Mouse (Mus musculus) gastrocnemius, postnatal 10 days (tissue): ENCODE results near the gene Fam129c. TPM values are rescaled to one million over a fixed set of nuclear protein-coding genes. Genes with fewer than 3 reads are reported as not detected.

Source experiments
- DNase-seq: peaks from one replicate; pipeline ENCODE4 v3.0.0; 2021; ENCODE audit warnings: mixed read lengths
- long read RNA-seq, 2 experiments: library from polyadenylated mRNA; stranded (forward); transcript quantifications; one replicate each; pipeline ENCODE4 v2.0.0; 2021
- total RNA-seq, 2 experiments: library from RNA; stranded (reverse); gene quantifications; 2 replicates each; pipeline ENCODE4 v1.2.3; 2021

Gene Fam129c
- 1 to 10 TPM in 1 of 2 experiments, under 1 TPM in 1; 0.40 to 3.3 TPM for total RNA-seq
- long read RNA-seq, experiment 1, partial matches to known transcripts = 14 of 19 reads
- long read RNA-seq, experiment 1, other reads (novel, unspliced or antisense) = 5 of 19 reads
- long read RNA-seq, experiment 2 = 0 reads

DNA sequence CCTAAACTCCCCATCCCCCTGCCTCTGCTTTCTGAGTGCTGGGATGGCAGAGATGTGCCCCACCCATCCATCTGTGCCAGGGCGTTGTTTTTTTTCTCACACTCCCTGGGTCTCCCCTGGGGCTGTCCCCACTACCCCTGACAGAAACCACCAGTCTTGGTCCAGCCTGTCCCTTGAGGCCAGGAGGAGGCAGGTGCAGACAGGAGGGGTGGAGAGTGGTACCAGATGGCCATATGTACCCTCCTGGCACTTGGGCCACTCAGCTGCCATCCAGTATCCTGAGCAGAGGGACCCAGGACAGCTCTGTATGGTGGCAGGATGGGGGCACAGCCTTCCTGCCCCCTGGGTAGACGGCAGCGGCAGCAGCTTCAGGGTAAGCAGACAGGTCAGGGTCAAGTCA is at the start of gene Fam129c:
Fam129c (plus strand) TSS at position 198 of the 400 bp plus-strand sequence.
- DNase-seq = no peak

DNA sequence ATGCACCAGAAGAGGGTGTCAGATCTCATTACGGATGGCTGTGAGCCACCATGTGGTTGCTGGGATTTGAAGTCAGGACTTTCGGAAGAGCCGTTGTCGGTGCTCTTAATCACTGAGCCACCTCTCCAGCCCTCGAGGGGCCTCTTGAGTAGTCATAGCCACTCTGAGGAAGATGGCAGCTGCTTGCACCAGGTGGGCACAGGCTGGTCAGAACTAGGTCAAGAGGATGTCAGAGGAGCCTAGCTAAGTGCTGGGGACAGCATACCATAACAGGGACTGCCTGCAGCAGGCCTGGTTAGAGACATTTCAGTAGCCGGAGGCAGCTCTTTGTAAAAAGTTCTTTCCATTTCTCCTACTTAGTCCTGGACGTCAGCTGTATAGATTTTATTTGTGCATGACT is 46.7 kb upstream of the Fam129c start:
- no peak for DNase-seq

DNA sequence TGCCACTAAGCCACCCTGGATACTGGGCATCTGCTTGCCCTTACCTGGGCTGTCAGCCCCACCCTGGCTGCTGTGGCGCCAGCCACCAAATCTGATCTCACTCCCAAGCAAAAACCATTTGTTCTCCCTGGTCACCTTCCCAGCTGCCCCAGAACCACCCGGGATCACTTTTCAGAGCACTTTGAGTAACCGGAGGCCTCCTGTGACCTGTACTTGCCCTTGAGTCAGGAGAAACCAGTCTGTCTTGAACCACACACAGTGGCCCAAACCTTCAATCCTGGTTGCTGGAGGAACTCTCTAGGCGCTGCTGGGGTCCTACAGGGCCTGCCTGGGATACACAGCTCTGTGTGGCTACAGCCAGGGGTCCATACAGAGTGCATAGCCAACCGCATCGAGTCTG is 44.7 kb upstream of the Fam129c start:
- DNase-seq = no peak

DNA sequence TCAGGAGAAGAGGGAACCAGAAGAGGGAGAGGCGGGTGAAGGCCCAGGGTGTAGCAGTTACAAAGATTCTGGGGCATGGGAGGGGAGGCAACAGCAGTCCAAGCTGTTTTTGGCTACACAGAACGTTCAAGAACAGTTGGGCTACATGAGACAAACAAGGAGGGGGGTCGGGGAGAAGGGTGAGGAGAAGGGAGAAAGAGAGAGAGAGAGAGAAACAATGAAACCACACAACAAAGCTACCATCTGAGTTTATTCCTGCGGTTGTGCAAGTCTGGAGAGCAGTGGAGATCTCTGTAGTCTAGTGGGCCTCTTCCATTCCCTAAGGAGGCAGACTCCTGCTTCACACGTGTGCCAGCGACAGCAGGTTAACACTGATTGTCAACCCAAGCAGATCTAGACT is 43.4 kb upstream of the Fam129c start:
- DNase-seq = no peak

DNA sequence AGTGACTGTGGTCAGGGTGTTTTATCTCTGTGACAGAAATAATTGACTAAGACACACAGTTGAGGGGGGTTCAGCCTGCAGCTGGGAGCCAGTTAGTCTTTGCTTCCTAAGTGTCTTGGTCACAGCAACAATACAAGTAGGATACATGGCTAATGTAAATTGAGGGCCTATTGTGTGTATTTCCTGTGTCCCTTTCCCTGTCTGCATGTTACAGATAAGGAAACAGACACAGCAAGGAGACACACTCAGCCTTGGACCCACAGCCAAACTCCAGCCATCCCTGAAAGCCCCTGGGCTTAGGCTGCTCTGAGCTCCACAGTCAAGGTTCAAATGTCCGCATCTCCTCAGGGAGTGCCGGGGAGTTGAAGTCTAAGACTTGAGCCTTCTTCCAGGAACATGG is 42.8 kb upstream of the Fam129c start:
- DNase-seq = no peak

DNA sequence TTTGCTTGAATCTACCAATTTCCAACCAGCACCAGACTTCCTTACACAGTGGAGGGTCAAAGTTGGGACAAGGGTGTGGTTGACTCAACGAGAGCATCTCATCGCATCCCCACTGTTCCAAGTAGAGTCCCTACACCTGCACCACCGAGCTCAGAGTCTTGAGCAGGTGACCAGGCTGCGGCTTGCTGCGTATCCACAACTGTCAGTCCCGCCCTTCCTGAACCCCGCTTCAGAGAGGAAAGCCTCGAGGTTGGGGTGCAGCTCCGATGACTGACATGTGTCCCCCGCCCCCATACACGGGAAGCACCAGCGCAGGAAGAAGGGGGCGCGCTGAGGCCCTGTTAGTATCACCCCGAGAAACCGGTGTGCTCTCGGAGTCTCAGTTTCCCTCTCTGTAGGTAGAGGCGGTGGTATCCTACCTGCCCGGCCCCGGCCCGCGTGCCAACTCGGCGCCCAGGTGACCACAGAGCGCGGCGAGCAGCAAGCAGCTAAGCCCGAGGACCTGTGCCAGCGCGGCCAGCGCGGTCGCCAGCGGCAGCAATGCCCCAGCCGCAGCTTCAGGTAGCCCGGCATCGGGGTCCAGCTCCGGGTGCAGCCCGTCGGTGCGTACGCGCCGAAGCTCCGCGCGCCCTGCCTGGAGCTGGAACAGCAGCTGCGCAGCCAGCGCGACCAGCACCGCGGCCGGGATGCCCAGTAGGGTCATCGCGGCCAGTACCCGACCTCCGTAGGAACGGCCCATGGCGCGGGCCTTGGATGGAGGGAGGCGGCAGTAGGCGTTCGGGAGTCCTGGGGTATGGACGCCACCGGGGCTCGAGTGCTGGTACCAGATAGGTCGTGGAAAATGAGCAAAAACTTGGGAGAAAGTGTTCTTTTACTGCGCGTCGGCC is 39.1 kb upstream of the Fam129c start, which contains the start of gene Tmem221:
Tmem221 (minus strand) TSS at position 801 of the 887 bp plus-strand sequence.
- no peak for DNase-seq

DNA sequence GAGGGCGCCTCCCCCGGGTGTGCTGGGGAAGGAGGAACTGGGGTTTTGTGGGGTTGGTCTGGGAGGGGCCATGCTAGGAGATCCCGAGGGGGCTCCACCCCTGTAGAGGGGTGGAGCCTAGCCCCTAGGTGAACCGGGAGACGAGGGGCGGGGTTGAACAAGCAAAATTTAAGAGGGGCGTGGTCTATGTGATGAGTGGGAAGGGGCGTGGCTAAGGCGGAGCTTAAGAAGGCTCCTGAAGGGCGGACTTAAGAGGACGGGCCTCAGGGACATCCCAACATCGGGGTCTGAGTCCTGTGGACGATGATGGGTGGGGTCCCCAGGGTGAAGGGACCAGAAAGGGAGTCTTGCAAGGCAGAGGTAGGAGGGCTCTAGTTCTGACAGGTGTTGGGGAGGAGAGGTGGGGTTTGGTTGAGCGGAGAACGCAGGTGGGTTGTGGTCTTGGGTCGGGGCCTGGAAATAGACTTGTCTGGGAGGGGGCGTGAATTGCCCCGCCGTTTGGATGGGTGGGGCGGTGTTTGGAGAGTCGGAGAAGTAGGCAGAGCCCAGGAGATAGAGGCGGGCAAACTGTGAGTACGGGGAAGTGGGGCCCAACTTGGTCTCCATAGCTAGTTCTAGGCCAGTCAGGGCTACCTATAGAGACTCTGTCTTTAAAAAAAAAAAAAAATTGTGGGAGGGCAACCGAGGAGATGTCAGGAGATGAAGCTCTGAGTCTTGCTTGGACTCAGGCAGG is 38.3 kb upstream of the Fam129c start:
- peak; percentile 38 for DNase-seq

DNA sequence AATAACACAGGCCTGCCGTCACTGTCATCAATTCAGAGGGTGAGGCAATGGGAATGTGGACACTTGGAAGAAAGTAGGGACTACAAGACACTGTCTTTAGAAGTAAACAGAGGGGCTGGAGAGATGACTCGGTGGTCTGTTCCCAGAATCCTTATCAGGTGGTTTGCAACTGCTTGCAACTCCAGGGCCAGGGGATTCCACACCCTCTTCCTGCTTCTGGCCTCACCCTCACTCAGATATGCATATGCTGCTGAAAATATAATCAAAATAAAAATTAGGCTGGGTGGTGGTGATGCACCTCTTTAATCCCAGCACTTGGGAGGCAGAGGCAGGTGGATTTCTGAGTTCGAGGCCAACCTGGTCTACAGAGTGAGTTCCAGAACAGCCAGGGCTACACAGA is 37.4 kb upstream of the Fam129c start:
- no peak for DNase-seq

DNA sequence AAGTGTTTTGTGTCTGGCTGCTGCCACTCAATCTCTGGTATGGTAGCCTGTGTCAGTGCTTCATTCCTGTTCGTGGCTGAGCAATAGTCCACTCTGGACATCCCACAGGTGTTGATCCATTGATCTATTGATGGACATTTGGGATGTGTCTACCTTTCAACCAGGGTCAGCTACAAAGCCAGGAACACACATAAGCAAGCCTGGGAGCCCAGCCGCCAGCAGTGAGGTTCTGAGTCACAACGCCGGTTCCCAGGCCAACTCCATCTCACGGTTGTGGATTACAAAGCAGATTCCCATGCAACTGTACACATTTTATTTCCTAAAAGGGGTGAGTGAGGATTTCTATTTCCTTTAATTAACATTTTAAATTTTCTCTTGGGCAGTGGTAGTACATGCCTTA is 36.7 kb upstream of the Fam129c start:
- DNase-seq = no peak

DNA sequence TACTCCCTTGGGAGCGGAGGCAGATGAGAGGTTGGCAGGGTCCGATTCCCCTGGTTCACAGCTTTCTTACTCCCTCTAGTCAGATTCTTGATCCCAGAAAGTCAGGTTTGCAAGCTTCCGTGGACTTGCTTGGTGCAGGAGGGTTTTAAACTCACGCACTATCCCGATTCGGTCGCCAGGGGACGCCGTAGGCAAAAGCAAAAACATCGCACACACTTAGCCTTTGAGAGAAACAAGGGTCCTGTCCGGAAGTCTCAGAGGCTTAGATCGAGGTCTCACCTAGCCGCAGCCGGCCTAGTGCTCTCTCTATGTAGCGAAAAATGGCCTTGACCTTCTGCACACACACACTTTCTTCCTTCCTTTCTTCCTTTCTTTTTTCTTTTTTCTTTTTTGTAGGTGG is 36.0 kb upstream of the Fam129c start:
- peak; percentile 62 for DNase-seq

DNA sequence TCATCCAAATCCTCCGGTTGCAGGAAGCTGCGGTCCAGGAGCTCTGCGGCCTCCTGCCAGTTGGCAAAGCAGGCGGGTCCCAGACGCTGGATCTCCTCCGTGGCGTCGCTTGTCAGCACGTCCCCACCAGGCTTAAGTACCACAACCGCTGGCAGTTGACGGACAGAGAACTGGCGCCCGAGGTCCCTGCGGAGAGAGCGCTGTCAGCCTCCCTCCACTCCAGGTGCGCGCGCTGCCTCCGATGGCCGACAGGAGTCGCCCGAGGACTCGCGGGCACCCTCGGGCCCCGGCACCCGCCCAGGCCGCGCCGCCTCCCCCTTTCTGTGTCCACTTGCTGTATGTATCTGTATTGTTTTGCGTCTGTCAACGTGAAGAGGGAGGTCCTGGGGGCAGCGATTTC is 34.7 kb upstream of the Fam129c start:
- peak; percentile 91 for DNase-seq

DNA sequence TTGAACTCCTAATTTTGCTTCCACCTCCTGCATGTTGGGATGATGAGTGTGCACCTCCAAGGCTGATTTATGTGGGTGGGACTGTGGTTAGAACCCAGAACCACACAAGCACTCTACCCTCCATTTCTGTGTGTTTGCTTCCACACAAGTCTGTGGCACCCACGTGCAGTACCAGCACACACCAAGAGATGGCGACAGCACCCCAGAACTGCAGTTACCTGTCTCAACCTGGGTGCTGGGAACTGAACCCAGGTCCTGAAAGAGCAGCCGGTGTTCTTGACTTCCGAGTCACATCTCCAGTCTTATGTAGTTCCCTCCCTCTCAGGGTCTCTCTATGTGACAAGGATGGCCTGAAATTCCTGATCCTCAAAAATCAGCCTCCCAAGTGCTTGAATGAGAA is 33.5 kb upstream of the Fam129c start:
- DNase-seq = no peak

DNA sequence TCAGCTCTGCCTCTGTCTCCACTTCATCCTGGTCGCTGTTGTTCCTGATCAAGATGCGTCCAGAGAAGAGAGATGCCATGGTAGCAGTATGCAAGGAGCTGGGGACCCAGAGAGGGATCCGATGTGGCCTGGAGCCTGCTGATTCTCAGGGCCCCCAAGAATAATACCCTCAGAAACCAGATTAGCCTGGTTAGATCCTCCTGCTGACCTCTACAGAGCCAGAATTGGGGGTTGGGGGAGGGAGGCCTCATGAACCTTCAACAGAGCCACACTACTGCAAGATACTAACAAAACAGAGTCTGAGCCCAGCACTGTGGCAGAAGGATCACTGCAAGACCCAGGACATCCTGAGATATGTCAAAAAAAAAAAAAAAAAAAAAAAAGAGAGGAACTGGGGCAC is 30.9 kb upstream of the Fam129c start, which contains the start of gene Nxnl1:
Nxnl1 (minus strand) TSS at position 101 of the 400 bp plus-strand sequence.
- no peak for DNase-seq

DNA sequence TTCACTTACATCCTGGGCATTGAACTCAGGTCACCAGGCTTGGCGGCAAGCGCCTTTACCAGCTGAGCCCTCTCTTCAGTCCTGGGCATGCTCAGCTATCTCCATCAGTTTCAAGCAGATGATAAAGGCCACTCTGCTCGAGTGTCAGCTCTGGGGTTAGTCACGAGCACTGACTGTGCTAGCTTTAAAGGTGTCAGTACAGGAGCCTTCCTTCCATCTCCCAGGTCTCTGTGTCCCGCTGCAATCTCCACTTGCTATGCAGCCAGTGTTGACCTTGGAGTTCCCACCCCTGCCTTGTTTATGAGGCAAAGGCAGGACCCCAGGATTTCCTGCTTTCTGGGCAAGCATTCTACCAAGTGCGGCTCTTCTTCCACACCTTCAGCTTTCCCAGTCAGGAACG is 29.9 kb upstream of the Fam129c start:
- no peak for DNase-seq

DNA sequence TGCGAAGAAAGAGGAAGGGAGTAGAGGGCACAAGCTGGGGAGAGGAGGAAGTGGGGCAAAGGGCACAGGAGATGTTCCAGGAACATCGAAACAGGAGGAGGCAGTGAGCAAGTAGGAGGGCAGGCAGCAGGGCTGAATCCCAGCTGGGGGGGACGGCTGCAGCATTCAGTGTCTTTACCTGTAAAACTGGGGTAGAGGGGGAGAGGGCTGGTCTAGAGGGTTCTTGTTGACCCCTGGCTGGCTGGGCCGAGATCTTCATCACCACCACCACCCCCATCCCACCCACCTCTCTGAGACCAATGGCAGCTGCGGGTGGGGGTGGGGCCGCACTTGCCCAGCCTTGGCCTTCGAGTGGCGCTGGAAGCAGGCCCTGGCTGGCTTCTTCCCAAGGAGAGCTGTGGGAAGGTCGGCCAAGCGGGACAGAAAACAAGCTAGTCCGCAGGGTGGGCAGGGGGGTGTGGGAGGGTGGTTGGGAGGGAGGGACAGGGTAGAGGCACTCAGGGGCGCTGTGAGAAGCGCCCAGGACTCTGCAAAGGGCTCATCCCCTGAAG is 29.0 kb upstream of the Fam129c start, which contains the start of gene Slc27a1:
Slc27a1 (plus strand) TSS at position 496 of the 551 bp plus-strand sequence.
- DNase-seq = peak; percentile 81

DNA sequence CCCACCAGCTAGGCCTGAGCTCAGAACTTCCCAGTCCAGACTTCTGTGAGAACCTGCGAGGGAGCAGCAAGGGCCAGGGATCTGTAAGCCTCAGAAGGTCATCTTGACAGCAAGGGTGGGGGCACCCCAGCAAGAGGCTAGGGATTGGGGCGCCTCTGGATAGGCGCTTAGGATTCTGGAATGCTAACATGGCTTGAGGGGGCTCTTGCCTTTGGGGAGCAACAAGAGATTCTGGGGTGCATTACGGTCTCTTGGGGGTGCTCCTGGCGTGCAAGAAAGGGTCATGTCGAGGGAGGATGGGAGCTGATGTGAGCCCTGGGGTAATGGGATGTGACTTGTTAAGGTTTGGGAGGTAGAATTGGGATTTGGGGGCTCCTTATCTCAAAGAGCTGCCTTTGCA is 28.5 kb upstream of the Fam129c start:
- DNase-seq = peak; percentile 26

DNA sequence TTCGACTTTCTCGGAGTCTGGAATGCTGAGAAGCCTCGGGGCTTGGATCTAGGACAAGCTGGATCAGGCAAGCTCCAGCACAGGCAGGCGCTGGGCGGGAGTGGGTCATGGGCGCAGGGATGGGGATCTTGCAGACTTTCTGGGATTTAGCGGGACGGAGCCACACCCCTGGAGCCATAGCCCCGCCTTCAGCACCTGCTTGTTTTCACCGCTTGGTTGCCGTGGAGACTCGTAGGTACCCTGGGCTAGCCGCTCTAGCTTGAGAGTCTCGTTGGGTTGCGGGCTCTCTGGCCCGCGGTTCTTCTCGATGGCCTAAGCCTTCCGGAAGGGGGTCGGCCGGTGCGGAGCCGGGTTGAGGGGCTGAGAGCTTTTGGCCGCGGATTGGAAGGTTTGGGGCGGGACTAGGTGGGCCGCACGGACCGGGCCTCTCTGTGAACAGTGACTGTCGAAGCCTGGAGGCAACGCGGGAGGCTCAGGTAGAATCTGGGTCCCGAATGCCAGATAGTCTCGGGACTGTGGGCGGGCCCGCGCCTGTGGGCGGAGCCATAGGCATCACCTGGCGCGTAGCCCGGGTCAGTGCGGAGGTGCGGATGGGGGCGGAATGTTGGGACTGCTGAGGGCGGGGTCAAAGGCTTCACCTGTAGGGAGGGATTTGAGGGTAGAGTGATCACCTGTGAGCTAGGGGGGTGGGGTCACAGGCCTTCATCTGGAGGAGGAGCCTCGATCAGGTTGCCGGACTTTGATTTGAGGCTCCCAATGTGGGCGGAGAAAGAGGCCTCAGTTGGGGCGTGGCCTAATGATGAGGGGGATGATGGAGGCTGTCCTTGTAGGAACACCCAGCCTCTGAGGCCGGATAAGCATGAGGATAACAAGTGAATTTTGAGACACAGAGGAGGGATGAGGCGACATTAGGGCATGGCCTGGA is 27.8 kb upstream of the Fam129c start:
- DNase-seq = peak; percentile 71

DNA sequence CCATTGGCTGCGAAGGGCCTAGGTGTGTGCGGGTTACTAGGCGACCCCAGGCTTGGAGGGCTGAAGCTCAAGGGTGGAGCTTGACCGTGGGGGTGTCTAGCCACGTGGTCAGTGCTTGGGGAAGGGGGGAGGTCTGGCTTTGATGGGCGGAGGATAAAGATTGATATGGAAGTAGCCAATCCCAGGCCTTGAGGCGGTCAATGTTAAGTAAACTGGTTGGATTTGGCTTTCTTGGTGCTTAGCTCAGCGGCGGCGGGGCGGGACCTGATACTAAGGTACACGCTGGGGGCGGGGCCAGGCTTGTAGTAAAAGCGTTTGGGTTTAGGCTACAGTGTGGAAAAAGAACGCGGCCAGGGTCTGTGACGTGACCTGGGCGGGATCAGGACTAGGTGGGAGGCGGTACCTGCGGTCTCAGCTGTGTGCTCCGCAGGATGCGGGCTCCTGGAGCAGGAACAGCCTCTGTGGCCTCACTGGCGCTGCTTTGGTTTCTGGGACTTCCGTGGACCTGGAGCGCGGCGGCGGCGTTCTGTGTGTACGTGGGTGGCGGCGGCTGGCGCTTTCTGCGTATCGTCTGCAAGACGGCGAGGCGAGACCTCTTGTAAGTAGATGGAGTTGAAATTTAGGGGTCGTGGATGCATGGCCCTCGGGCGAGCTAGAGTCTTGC is 27.0 kb upstream of the Fam129c start:
- peak; percentile 79 for DNase-seq

DNA sequence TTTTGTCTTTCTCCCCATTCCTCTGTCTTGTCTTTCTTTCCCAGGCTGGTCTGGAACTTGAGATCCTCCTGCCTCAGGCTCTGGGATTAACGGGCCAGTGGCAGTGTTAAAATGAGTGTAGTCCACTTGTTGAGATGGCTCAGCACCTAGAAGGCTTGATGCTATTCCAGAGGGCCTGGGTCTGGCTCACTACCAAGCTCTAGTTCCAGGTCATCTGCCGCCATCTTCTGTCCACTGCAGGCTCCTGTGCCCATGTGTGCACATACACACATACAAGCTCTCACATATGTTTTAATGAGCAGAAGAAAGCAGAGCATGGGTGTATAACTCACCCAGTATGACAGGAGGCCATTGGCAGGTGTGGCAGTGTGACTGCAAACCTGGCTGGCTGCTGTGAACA is 25.4 kb upstream of the Fam129c start:
- DNase-seq = no peak

DNA sequence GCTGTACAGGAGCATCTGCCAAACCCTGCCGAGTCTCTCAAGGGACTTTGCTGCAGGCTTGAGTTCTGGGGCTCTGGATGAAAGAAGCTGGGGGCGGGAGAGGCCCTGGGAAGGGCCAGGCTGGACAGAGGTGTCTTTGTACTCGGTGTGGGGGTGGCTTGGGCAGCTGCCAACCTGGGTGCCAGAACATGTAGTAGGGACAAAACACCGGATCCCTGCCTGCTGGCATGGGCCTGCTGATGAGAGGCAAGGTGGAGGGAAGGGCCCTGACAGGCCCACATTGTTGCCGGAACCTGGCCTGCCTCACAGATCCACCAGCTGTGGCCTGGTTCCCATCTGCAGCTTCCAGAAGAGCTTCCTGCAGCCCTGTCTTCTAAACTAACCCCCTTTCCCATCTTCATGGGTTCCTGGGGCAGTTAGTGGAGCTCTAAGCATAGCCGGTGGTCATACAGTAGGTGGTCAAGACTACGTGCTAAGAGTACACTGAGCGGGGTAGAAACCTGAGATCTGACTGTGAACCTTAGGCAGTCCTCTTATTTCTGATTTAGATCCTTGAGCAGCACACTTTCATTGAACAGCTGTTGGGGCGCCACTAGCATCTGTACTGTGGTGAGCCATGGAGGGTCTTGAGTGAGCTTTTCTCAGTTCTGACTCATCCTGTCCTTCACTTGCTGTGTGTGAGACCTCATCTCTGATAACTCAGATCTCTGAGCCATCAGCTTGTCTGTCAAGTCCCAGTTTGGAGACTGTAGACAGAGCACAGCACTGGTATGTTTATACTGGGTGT is 24.4 kb upstream of the Fam129c start:
- DNase-seq = peak; percentile 61
